Mouse (Mus musculus) forelimb bud, embryonic 11.5 days (tissue): ENCODE results near the gene Bmp7.

Experiments
- DNase-seq: peaks from one replicate; pipeline ENCODE4 v3.0.0-alpha.2; 2012; ENCODE audit warnings: low read depth, low spot score

Gene Bmp7

GRCm38 (mm10) chr2:172940003-172940798 is at the start of gene Bmp7:
Bmp7 (minus strand) TSS chr2:172940321.
- peak; percentile 84 for DNase-seq

GRCm38 (mm10) chr2:172982776-172983561 is 42.8 kb upstream of the Bmp7 start:
- DNase-seq: no peak

- no peak for DNase-seq
These were observed 39.7 kb upstream of the Bmp7 start for GRCm38 (mm10) chr2:172979666-172980345.

GRCm38 (mm10) chr2:172978131-172978633 is 38.1 kb upstream of the Bmp7 start:
- no peak for DNase-seq

GRCm38 (mm10) chr2:172977409-172978130 is 37.4 kb upstream of the Bmp7 start, which contains the start of gene Spo11:
Spo11 (plus strand) TSS chr2:172977700.
- peak; percentile 52 for DNase-seq

GRCm38 (mm10) chr2:172976661-172977238 is 36.6 kb upstream of the Bmp7 start:
- DNase-seq: no peak

- no peak for DNase-seq
These were observed 35.0 kb upstream of the Bmp7 start for GRCm38 (mm10) chr2:172975159-172975558.

- DNase-seq: no peak
These were observed 34.6 kb upstream of the Bmp7 start for GRCm38 (mm10) chr2:172974701-172975100.

GRCm38 (mm10) chr2:172973806-172974565 is 33.9 kb upstream of the Bmp7 start:
- DNase-seq: no peak

GRCm38 (mm10) chr2:172971865-172972264 is 31.7 kb upstream of the Bmp7 start:
- no peak for DNase-seq

- no peak for DNase-seq
These were observed 26.4 kb upstream of the Bmp7 start for GRCm38 (mm10) chr2:172966480-172966879.

- DNase-seq: no peak
These were observed 25.1 kb upstream of the Bmp7 start for GRCm38 (mm10) chr2:172965249-172965648.

GRCm38 (mm10) chr2:172961211-172961610 is 21.1 kb upstream of the Bmp7 start:
- DNase-seq: no peak

GRCm38 (mm10) chr2:172960350-172960749 is 20.2 kb upstream of the Bmp7 start:
- DNase-seq: no peak

GRCm38 (mm10) chr2:172959006-172959768 is 19.1 kb upstream of the Bmp7 start:
- DNase-seq: no peak

GRCm38 (mm10) chr2:172958579-172958978 is 18.5 kb upstream of the Bmp7 start:
- DNase-seq: no peak

GRCm38 (mm10) chr2:172951976-172952375 is 11.9 kb upstream of the Bmp7 start:
- no peak for DNase-seq

- no peak for DNase-seq
These were observed 10.6 kb upstream of the Bmp7 start for GRCm38 (mm10) chr2:172950722-172951121.

- DNase-seq: no peak
These were observed 10.1 kb upstream of the Bmp7 start for GRCm38 (mm10) chr2:172950119-172950676.
